Mouse (Mus musculus): ENCODE measurements at regions not wholly inside any gene's neighbourhood (a gene's known extent, or its start where the extent isn't known, plus 50 kb on each side); places are given as distances from the start of the nearest gene placed in this dataset.
A peak's percentile ranks its signal among the peaks of the same experiment; 100 is the strongest.

- DNase-seq (ENCODE audit: low spot score), result no peak
Observed at GRCm38 (mm10) chr3:143417401-143417800, 535.6 kb upstream of the Pkn2 start.

GRCm38 (mm10) chr3:143411655-143412054 lies 529.9 kb upstream of the Pkn2 start:
- H3K27ac ChIP-seq (replicated peaks; ENCODE audit: low read depth, low read length), result no peak overlapping the region
- H3K9ac ChIP-seq (replicated peaks; ENCODE audit: low read length), result no peak overlapping the region
- no peaks in the 10 kb centered on the region for H3K4me1 ChIP-seq (ENCODE audit: control insufficient read depth, insufficient read depth, low read length)
- no peak overlapping the region for H3K4me2 ChIP-seq (ENCODE audit: low read depth, low read length)
- no peaks in the 10 kb centered on the region for H3K27me3 ChIP-seq (ENCODE audit: control insufficient read depth, insufficient read depth, low read length)
- ATAC-seq (replicated peaks; ENCODE audit: insufficient number of reproducible peaks, low FRiP score, low TSS enrichment, low read depth) (no peak), DNase-seq (ENCODE audit: low spot score) (no peak)
- no peaks in the 10 kb centered on the region for H3K9me3 ChIP-seq (replicated peaks; ENCODE audit: control insufficient read depth, low read length)
- WGBS, result 51% methylated on average over 4 of the region's 4 CpGs
- no peak overlapping the region for H3K4me3 ChIP-seq (ENCODE audit: low read depth, low read length)
- no peaks in the 10 kb centered on the region for H3K36me3 ChIP-seq (replicated peaks; ENCODE audit: control insufficient read depth, insufficient read depth, low read depth, low read length)

More at GRCm38 (mm10) chr3:143417401-143417800, 535.6 kb upstream of the Pkn2 start:
- Histone ChIP-seq H3K4me1 (ENCODE audit: control insufficient read depth, insufficient read depth, low read length) (no peaks in the 10 kb centered on the region), H3K4me3 (ENCODE audit: low read depth, low read length) (no peak overlapping the region), H3K27ac (replicated peaks; ENCODE audit: low read depth, low read length) (no peak overlapping the region), H3K9me3 (replicated peaks; ENCODE audit: control insufficient read depth, low read length) (no peaks in the 10 kb centered on the region), H3K4me2 (ENCODE audit: low read depth, low read length) (no peak overlapping the region), H3K36me3 (replicated peaks; ENCODE audit: control insufficient read depth, insufficient read depth, low read depth, low read length) (no peaks in the 10 kb centered on the region), H3K27me3 (ENCODE audit: control insufficient read depth, insufficient read depth, low read length) (no peaks in the 10 kb centered on the region), H3K9ac (replicated peaks; ENCODE audit: low read length) (no peak overlapping the region)
- WGBS, result 82% methylated on average over 6 of the region's 6 CpGs
- no peak for ATAC-seq (replicated peaks; ENCODE audit: insufficient number of reproducible peaks, low FRiP score, low TSS enrichment, low read depth)

- Histone ChIP-seq H3K36me3 (replicated peaks; ENCODE audit: control insufficient read depth, insufficient read depth, low read depth, low read length) (no peaks in the 10 kb centered on the region), H3K4me2 (ENCODE audit: low read depth, low read length) (no peak overlapping the region), H3K9me3 (replicated peaks; ENCODE audit: control insufficient read depth, low read length) (no peaks in the 10 kb centered on the region), H3K27ac (replicated peaks; ENCODE audit: low read depth, low read length) (no peak overlapping the region), H3K9ac (replicated peaks; ENCODE audit: low read length) (no peak overlapping the region), H3K4me1 (ENCODE audit: control insufficient read depth, insufficient read depth, low read length) (no peaks in the 10 kb centered on the region), H3K4me3 (ENCODE audit: low read depth, low read length) (no peak overlapping the region), H3K27me3 (ENCODE audit: control insufficient read depth, insufficient read depth, low read length) (no peaks in the 10 kb centered on the region)
- DNase-seq (ENCODE audit: low spot score) (no peak), ATAC-seq (replicated peaks; ENCODE audit: insufficient number of reproducible peaks, low FRiP score, low TSS enrichment, low read depth) (no peak)
- 77% methylated on average over 2 of the region's 2 CpGs for WGBS
Observed at GRCm38 (mm10) chr3:143398966-143399365, 517.2 kb upstream of the Pkn2 start.

GRCm38 (mm10) chr3:143384357-143384756 lies 502.6 kb upstream of the Pkn2 start:
- no peaks in the 10 kb centered on the region for H3K4me1 ChIP-seq (ENCODE audit: control insufficient read depth, insufficient read depth, low read length)
- H3K27me3 ChIP-seq (ENCODE audit: control insufficient read depth, insufficient read depth, low read length), result no peaks in the 10 kb centered on the region
- ATAC-seq (replicated peaks; ENCODE audit: insufficient number of reproducible peaks, low FRiP score, low TSS enrichment, low read depth) (no peak), DNase-seq (ENCODE audit: low spot score) (no peak)
- H3K27ac ChIP-seq (replicated peaks; ENCODE audit: low read depth, low read length), result no peak overlapping the region
- H3K36me3 ChIP-seq (replicated peaks; ENCODE audit: control insufficient read depth, insufficient read depth, low read depth, low read length), result no peaks in the 10 kb centered on the region
- no peak overlapping the region for H3K4me2 ChIP-seq (ENCODE audit: low read depth, low read length)
- no peak overlapping the region for H3K9ac ChIP-seq (replicated peaks; ENCODE audit: low read length)
- no peaks in the 10 kb centered on the region for H3K9me3 ChIP-seq (replicated peaks; ENCODE audit: control insufficient read depth, low read length)
- 78% methylated on average over 1 of the region's 1 CpGs for WGBS
- H3K4me3 ChIP-seq (ENCODE audit: low read depth, low read length), result no peak overlapping the region

- H3K4me3 ChIP-seq (ENCODE audit: low read depth, low read length), result no peak overlapping the region
- DNase-seq (ENCODE audit: low spot score) (peak; percentile 81), ATAC-seq (replicated peaks; ENCODE audit: insufficient number of reproducible peaks, low FRiP score, low TSS enrichment, low read depth) (peak; percentile 86)
- H3K4me1 ChIP-seq (ENCODE audit: control insufficient read depth, insufficient read depth, low read length), result no peaks in the 10 kb centered on the region
- H3K4me2 ChIP-seq (ENCODE audit: low read depth, low read length), result no peak overlapping the region
- no peaks in the 10 kb centered on the region for H3K36me3 ChIP-seq (replicated peaks; ENCODE audit: control insufficient read depth, insufficient read depth, low read depth, low read length)
- H3K9ac ChIP-seq (replicated peaks; ENCODE audit: low read length), result no peak overlapping the region
- no peaks in the 10 kb centered on the region for H3K27me3 ChIP-seq (ENCODE audit: control insufficient read depth, insufficient read depth, low read length)
- 9% methylated on average over 13 of the region's 13 CpGs for WGBS
- no peak overlapping the region for H3K27ac ChIP-seq (replicated peaks; ENCODE audit: low read depth, low read length)
- no peaks in the 10 kb centered on the region for H3K9me3 ChIP-seq (replicated peaks; ENCODE audit: control insufficient read depth, low read length)
Observed at GRCm38 (mm10) chr3:143379193-143379592, 497.4 kb upstream of the Pkn2 start.

- Histone ChIP-seq H3K27me3 (ENCODE audit: control insufficient read depth, insufficient read depth, low read length) (no peaks in the 10 kb centered on the region), H3K4me1 (ENCODE audit: control insufficient read depth, insufficient read depth, low read length) (no peaks in the 10 kb centered on the region), H3K27ac (replicated peaks; ENCODE audit: low read depth, low read length) (no peak overlapping the region), H3K4me3 (ENCODE audit: low read depth, low read length) (no peak overlapping the region), H3K36me3 (replicated peaks; ENCODE audit: control insufficient read depth, insufficient read depth, low read depth, low read length) (no peaks in the 10 kb centered on the region), H3K4me2 (ENCODE audit: low read depth, low read length) (no peak overlapping the region), H3K9ac (replicated peaks; ENCODE audit: low read length) (no peak overlapping the region), H3K9me3 (replicated peaks; ENCODE audit: control insufficient read depth, low read length) (no peaks in the 10 kb centered on the region)
- no peak for DNase-seq (ENCODE audit: low spot score)
- ATAC-seq (replicated peaks; ENCODE audit: insufficient number of reproducible peaks, low FRiP score, low TSS enrichment, low read depth), result no peak
- WGBS, result 85% methylated on average over 5 of the region's 5 CpGs
Observed at GRCm38 (mm10) chr3:143377446-143377845, 495.6 kb upstream of the Pkn2 start.

- H3K27me3 ChIP-seq (ENCODE audit: control insufficient read depth, insufficient read depth, low read length), result no peaks in the 10 kb centered on the region
- DNase-seq (ENCODE audit: low spot score), result peak; percentile 65
- no peak overlapping the region for H3K4me3 ChIP-seq (ENCODE audit: low read depth, low read length)
- H3K27ac ChIP-seq (replicated peaks; ENCODE audit: low read depth, low read length), result no peak overlapping the region
- H3K36me3 ChIP-seq (replicated peaks; ENCODE audit: control insufficient read depth, insufficient read depth, low read depth, low read length), result no peaks in the 10 kb centered on the region
- H3K4me2 ChIP-seq (ENCODE audit: low read depth, low read length), result no peak overlapping the region
- no peak for ATAC-seq (replicated peaks; ENCODE audit: insufficient number of reproducible peaks, low FRiP score, low TSS enrichment, low read depth)
- no peaks in the 10 kb centered on the region for H3K9me3 ChIP-seq (replicated peaks; ENCODE audit: control insufficient read depth, low read length)
- 43% methylated on average over 10 of the region's 10 CpGs for WGBS
- H3K9ac ChIP-seq (replicated peaks; ENCODE audit: low read length), result no peak overlapping the region
- H3K4me1 ChIP-seq (ENCODE audit: control insufficient read depth, insufficient read depth, low read length), result no peaks in the 10 kb centered on the region
Observed at GRCm38 (mm10) chr3:143375527-143376061, 493.8 kb upstream of the Pkn2 start.

- Histone ChIP-seq H3K9me3 (replicated peaks; ENCODE audit: control insufficient read depth, low read length) (no peaks in the 10 kb centered on the region), H3K27ac (replicated peaks; ENCODE audit: low read depth, low read length) (no peak overlapping the region), H3K36me3 (replicated peaks; ENCODE audit: control insufficient read depth, insufficient read depth, low read depth, low read length) (no peaks in the 10 kb centered on the region), H3K27me3 (ENCODE audit: control insufficient read depth, insufficient read depth, low read length) (no peaks in the 10 kb centered on the region), H3K4me3 (ENCODE audit: low read depth, low read length) (no peak overlapping the region), H3K4me2 (ENCODE audit: low read depth, low read length) (no peak overlapping the region), H3K9ac (replicated peaks; ENCODE audit: low read length) (no peak overlapping the region), H3K4me1 (ENCODE audit: control insufficient read depth, insufficient read depth, low read length) (no peaks in the 10 kb centered on the region)
- ATAC-seq (replicated peaks; ENCODE audit: insufficient number of reproducible peaks, low FRiP score, low TSS enrichment, low read depth) (no peak), DNase-seq (ENCODE audit: low spot score) (no peak)
- 96% methylated on average over 1 of the region's 1 CpGs for WGBS
Observed at GRCm38 (mm10) chr3:143373501-143373900, 491.7 kb upstream of the Pkn2 start.

Data from embryonic facial prominence, embryonic 11.5 days (tissue).